Mouse (Mus musculus) myocyte (in vitro differentiated cells): ENCODE results near the gene Fgf3.

Experiments used
- CEBPB ChIP-seq: IDR thresholded peaks from 2 replicates; pipeline ENCODE4 v1.6.1; 2011; ENCODE audit warnings: mild to moderate bottlenecking, moderate library complexity; ENCODE audit not compliant: poor library complexity, insufficient read depth, severe bottlenecking
- POLR2A ChIP-seq: IDR thresholded peaks from one replicate; pipeline ENCODE4 v1.6.1; 2011; ENCODE audit warnings: low read depth, mild to moderate bottlenecking, control low read depth, moderate library complexity; ENCODE audit not compliant: insufficient read length
- REST ChIP-seq: IDR thresholded peaks from one replicate; pipeline ENCODE4 v1.6.1; 2011; ENCODE audit warnings: mild to moderate bottlenecking, control low read depth, moderate library complexity; ENCODE audit not compliant: insufficient read depth, insufficient read length
- TCF12 ChIP-seq: IDR thresholded peaks from one replicate; pipeline ENCODE4 v1.6.1; 2011; ENCODE audit warnings: mild to moderate bottlenecking, control low read depth; ENCODE audit not compliant: poor library complexity, insufficient read depth, severe bottlenecking
- USF1 ChIP-seq: IDR thresholded peaks from one replicate; pipeline ENCODE4 v1.6.1; 2011; ENCODE audit warnings: low read depth, mild to moderate bottlenecking, control low read depth, moderate library complexity

- TF ChIP-seq USF1 = no peak
- TF ChIP-seq REST = no peak
- TF ChIP-seq CEBPB = no peak
- no peak for TF ChIP-seq TCF12
- no peak for TF ChIP-seq POLR2A
Measured at GRCm38 (mm10) chr7:144857826-144858342, 20.0 kb downstream of the Fgf3 start.
